Mouse (Mus musculus) ES-E14 (cell line): ENCODE measurements around the gene P2rx4.

ENCODE experiments used
- CHD2 ChIP-seq: IDR thresholded peaks from 2 replicates; pipeline ENCODE4 v1.6.1; 2014; ENCODE audit warnings: mild to moderate bottlenecking, low read depth, low read length, inconsistent platforms
- ZC3H11A ChIP-seq: IDR thresholded peaks from 2 replicates; pipeline ENCODE4 v1.6.1; 2012; ENCODE audit warnings: low read depth, mild to moderate bottlenecking, inconsistent platforms, low read length, borderline replicate concordance
- ZNF384 ChIP-seq: IDR thresholded peaks from 2 replicates; pipeline ENCODE4 v1.6.1; 2012; ENCODE audit warnings: low read depth, low read length, inconsistent platforms

- TF ChIP-seq ZNF384, result no peak
- TF ChIP-seq CHD2, result no peak
- no peak for TF ChIP-seq ZC3H11A
These were observed 66.4 kb downstream of the P2rx4 start for GRCm38 (mm10) chr5:122773756-122774155.
